Mouse (Mus musculus) liver, adult 2 months (tissue): ENCODE data around the gene Ccdc93. TPM values are rescaled to one million over a fixed set of nuclear protein-coding genes. Genes with fewer than 3 reads are reported as not detected.

Experiments used
- DNase-seq: peaks from one replicate; pipeline ENCODE4 v3.0.0-alpha.2; 2011; ENCODE audit warnings: low read depth, low spot score; ENCODE audit errors: extremely low read depth
- H3K27ac ChIP-seq: fragments of 200-500 bp; replicated peaks from 2 replicates; pipeline ENCODE4 v1.5.1; 2012; ENCODE audit warnings: low read depth, mild to moderate bottlenecking, control low read depth, inconsistent platforms, low read length; ENCODE audit not compliant: insufficient read depth
- H3K27me3 ChIP-seq: fragments of 200-500 bp; 2 replicates; pipeline ENCODE4 v1.6.1; 2012; ENCODE audit warnings: mild to moderate bottlenecking, moderate library complexity, low read length, inconsistent platforms; ENCODE audit not compliant: control insufficient read depth, insufficient read depth
- H3K36me3 ChIP-seq: fragments of 200-500 bp; 2 replicates; pipeline ENCODE4 v1.6.1; 2012; ENCODE audit warnings: low read length, inconsistent platforms; ENCODE audit not compliant: control insufficient read depth, insufficient read depth
- H3K4me1 ChIP-seq: fragments of 200-500 bp; 2 replicates; pipeline ENCODE4 v1.6.1; 2011; ENCODE audit warnings: low read length; ENCODE audit not compliant: control insufficient read depth, insufficient read depth
- H3K4me3 ChIP-seq: fragments of 200-500 bp; 2 replicates; pipeline ENCODE4 v1.5.1; 2011; ENCODE audit warnings: low read depth, mild to moderate bottlenecking, control low read depth, low read length, moderate library complexity; ENCODE audit not compliant: insufficient read depth
- H3K79me2 ChIP-seq: fragments of 200-500 bp; 2 replicates; pipeline ENCODE4 v1.6.1; 2012; ENCODE audit warnings: inconsistent platforms, mild to moderate bottlenecking, low read length, moderate library complexity; ENCODE audit not compliant: control insufficient read depth, insufficient read depth
- H3K9ac ChIP-seq: fragments of 200-500 bp; 2 replicates; pipeline ENCODE4 v1.6.1; 2012; ENCODE audit warnings: low read depth, mild to moderate bottlenecking, control low read depth, inconsistent platforms, low read length
- CTCF ChIP-seq: fragments of 200-500 bp; IDR thresholded peaks from 2 replicates; pipeline ENCODE4 v1.5.1; 2011; ENCODE audit warnings: low read depth, low read length, control low read depth
- POLR2A ChIP-seq: fragments of 200-500 bp; IDR thresholded peaks from 2 replicates; pipeline ENCODE4 v1.6.1; 2011; ENCODE audit warnings: low read length, control low read depth; ENCODE audit not compliant: insufficient read depth; ENCODE audit errors: extremely low read depth
- WGBS: fragments of 180-500 bp; shearing (Covaris S2); methylation state at CpG from one replicate; pipeline ENCODE4 v1.1.7; 2018; 5-methylcytosine and 5-hydroxymethylcytosine counted together
- polyA plus RNA-seq: library from polyadenylated mRNA; depleted of rRNA; stranded (reverse); fragments of >200 nt; gene quantifications from 2 replicates; pipeline ENCODE4 v1.2.3, GENCODE M21; 2012
- total RNA-seq: library from RNA; depleted of rRNA; stranded (reverse); fragments of >200 nt; gene quantifications from 2 replicates; pipeline ENCODE4 v1.2.3, GENCODE M21; 2014

Ccdc93 gene
- total and polyA plus RNA-seq, 2 experiments, result 4.5 to 6.9 TPM

DNA sequence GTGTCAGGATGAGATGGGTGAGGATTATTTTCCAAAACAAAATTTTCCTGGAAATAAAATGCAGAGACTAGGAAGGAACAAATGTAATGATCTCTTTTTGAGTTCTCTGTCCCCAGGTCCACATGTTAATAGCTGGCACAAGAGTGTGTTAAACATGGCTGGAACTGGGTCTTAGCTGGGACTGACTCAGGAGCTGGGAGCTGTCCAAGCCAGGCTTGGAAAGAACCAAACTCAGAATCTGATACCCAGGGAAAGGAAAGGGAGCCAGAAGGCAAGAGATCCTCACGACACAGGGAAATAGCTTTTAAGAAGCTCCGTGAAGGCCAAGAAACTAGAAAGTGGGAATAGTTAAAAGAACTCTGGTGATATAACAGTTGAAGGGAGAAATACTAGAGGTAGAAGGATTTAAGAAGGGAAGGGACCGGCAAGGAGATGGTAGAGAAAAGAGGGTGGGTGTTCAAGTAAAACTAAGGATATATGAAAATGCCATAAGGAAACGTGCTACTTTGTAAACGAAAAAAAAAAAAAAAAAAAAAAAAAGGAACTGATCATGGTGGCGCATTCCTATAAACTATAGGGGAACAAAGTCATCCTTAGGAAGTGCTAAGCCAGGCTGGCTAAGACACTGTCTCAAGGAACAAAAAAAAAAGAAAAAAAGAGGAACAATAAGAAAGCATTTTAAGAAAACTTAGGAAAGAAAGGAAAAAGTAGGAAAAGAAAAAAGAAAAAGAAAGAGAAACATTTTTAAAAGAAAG, 489 bp upstream of the Ccdc93 start:
- DNase-seq, result peak; percentile 1
- Histone ChIP-seq H3K9ac (no peak overlapping the region), H3K4me3 (no peak overlapping the region), H3K79me2 (peaks cover 8% of the 10 kb centered on the region; the same call in 1 of the 2 replicates), H3K4me1 (peaks cover 4% of the 10 kb centered on the region), H3K36me3 (peaks cover 2% of the 10 kb centered on the region; the same call in 1 of the 2 replicates), H3K27me3 (no peaks in the 10 kb centered on the region), H3K27ac (no peak overlapping the region)
- TF ChIP-seq CTCF (no peak), POLR2A (no peak)
- 34% methylated on average over 6 of the region's 6 CpGs for WGBS

DNA sequence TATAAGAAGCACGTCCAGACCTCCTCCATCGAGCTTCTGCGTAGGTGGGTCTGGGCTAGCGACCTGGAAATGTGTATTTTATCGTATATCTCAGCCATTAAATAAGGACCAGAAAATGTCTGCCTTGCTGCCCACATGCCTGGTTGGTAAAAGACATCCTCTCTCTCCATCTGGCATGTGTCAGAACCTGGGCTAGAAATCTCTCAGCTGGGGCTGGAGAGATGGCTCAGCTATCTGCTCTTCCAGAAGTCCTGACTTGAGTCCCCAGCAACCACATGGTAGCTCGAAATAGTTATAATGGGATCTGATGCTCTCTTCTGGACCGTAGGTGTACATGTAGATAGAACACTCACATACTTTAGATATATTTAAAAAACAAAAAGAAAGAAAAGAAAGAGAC, 5.1 kb downstream of the Ccdc93 start:
- H3K4me3 ChIP-seq, result no peak overlapping the region
- H3K9ac ChIP-seq, result no peak overlapping the region
- H3K4me1 ChIP-seq, result peaks cover 4% of the 10 kb centered on the region
- no peak for DNase-seq
- H3K27me3 ChIP-seq, result no peaks in the 10 kb centered on the region
- WGBS, result 94% methylated on average over 7 of the region's 7 CpGs
- no peak overlapping the region for H3K27ac ChIP-seq
- TF ChIP-seq CTCF (no peak), POLR2A (no peak)
- H3K79me2 ChIP-seq, result peaks cover 7% of the 10 kb centered on the region; the same call in 1 of the 2 replicates
- peaks cover 12% of the 10 kb centered on the region for H3K36me3 ChIP-seq

DNA sequence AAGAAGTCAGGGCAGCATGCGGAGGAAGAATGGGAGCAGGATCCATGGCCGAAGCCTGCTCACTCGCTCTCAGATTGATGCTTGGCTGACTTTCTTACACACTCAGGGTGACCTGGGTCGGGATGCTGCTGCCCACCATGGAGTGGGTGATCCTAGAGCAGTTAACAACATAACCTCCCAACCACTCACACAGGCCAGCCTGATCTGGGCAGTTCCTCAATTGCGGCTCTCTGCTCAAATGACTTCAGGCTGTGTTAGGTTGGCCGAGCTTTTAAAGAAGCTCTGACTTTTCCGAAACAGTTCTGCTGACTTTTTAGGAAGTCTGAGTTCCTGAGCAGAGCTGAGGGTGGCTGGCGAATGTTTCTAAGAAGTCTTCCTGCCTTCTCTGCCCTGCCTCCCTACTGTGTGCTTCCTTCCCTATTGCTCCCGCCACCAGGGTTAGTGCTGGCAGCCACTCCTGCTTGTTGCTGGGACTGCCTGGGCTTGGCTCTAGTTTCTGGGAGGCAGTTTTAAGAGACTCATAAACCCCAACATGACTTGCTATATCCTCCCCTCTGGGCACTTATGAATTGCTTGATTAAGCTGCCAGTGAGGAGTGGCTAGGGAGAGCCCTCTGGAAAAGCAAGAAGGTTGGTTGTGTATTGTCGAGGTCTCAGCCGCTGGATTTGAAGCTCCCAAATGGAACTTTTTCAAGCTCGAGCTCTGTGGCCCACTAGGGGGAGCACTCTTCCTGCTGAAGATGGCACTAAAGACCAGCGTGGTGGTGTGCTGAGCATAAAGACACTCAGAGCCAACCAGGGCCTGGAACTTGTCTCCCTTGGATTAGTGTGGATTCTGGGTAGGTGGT, 9.9 kb downstream of the Ccdc93 start:
- Histone ChIP-seq H3K4me3 (no peak overlapping the region), H3K27me3 (no peaks in the 10 kb centered on the region), H3K4me1 (no peaks in the 10 kb centered on the region), H3K9ac (no peak overlapping the region), H3K27ac (no peak overlapping the region), H3K36me3 (peaks cover 23% of the 10 kb centered on the region), H3K79me2 (no peaks in the 10 kb centered on the region)
- WGBS, result 70% methylated on average over 13 of the region's 13 CpGs
- TF ChIP-seq POLR2A (no peak), CTCF (peak; percentile 79)
- peak; percentile 40 for DNase-seq

DNA sequence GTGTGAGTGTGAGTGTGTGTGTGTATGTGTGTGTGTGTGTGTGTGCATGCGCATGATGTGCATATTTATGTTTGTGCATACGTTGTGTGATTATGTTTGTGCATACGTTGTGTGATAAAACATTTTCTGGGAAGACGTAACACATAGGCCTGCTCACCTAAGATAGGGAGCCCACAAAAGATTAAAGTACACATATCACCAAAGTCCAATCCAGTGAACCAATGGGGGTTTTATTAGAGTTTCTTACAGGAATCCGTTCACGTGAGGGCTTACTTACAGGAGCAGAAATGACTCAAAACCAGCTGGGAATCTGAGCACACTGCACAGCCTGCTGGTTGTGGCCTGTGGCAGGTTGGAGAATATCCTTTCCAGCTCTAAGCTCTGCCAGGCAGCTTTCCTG, 13.3 kb downstream of the Ccdc93 start:
- DNase-seq, result no peak
- TF ChIP-seq CTCF, result no peak
- TF ChIP-seq POLR2A, result no peak
- no peak overlapping the region for H3K4me3 ChIP-seq
- H3K79me2 ChIP-seq, result no peaks in the 10 kb centered on the region
- no peaks in the 10 kb centered on the region for H3K27me3 ChIP-seq
- peaks cover 26% of the 10 kb centered on the region for H3K36me3 ChIP-seq
- no peak overlapping the region for H3K27ac ChIP-seq
- WGBS, result 97% methylated on average over 6 of the region's 6 CpGs
- H3K9ac ChIP-seq, result no peak overlapping the region
- no peaks in the 10 kb centered on the region for H3K4me1 ChIP-seq

DNA sequence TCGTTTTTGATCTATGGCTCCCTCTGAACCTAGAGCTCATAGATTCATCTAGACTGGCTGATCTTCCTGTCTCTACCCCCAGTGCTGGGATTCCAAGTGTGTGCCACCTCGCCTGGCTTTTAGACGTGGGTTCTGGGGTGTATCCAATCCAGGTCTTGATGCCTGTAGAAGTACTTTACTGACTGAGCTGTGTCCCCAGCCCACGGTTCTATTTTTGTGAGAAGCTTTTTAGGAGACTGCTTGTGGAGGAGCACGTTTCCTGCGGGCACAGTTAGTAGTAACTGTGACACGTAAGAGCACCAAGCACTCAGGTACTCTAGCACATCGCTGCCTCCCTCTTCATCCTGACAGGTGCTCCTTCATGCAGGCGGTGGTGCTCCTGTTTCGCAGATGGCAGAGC, 16.4 kb downstream of the Ccdc93 start:
- no peak for DNase-seq
- Histone ChIP-seq H3K36me3 (peaks cover 30% of the 10 kb centered on the region), H3K4me3 (no peak overlapping the region), H3K79me2 (no peaks in the 10 kb centered on the region), H3K27ac (no peak overlapping the region), H3K9ac (no peak overlapping the region), H3K27me3 (no peaks in the 10 kb centered on the region), H3K4me1 (no peaks in the 10 kb centered on the region)
- no peak for TF ChIP-seq POLR2A
- 97% methylated on average over 10 of the region's 10 CpGs for WGBS
